Mouse (Mus musculus) midbrain, embryonic 10.5 days (tissue): ENCODE measurements around the gene Aldh1a3. TPM values are rescaled to one million over a fixed set of nuclear protein-coding genes. Genes with fewer than 3 reads are reported as not detected.
A peak's percentile ranks its signal among the peaks of the same experiment; 100 is the strongest.

Experiments used
- DNase-seq: peaks from one replicate; pipeline ENCODE4 v3.0.0-alpha.2; 2017; ENCODE audit warnings: low spot score
- H3K27ac ChIP-seq: fragments of 300-500 bp; sonication (generic); replicated peaks from 2 replicates; pipeline ENCODE4 v1.5.1; 2016; ENCODE audit warnings: mild to moderate bottlenecking
- H3K27me3 ChIP-seq: fragments of 300-500 bp; sonication (generic); 2 replicates; pipeline ENCODE4 v1.6.1; 2016; ENCODE audit warnings: low read depth, mild to moderate bottlenecking; ENCODE audit not compliant: poor library complexity, severe bottlenecking
- H3K36me3 ChIP-seq: fragments of 300-500 bp; sonication (generic); 2 replicates; pipeline ENCODE4 v1.6.1; 2016; ENCODE audit warnings: mild to moderate bottlenecking, moderate library complexity
- H3K4me1 ChIP-seq: fragments of 300-500 bp; sonication (generic); 2 replicates; pipeline ENCODE4 v1.6.1; 2016
- H3K4me3 ChIP-seq: fragments of 300-500 bp; sonication (generic); 2 replicates; pipeline ENCODE4 v1.5.1; 2016; ENCODE audit warnings: mild to moderate bottlenecking, moderate library complexity
- H3K9me3 ChIP-seq: fragments of 300-500 bp; sonication (generic); replicated peaks from 2 replicates; pipeline ENCODE4 v1.6.1; 2016; ENCODE audit warnings: mild to moderate bottlenecking
- WGBS: fragments of 180-500 bp; shearing (Covaris S2); methylation state at CpG from one replicate; pipeline ENCODE4 v1.1.7; 2016; 5-methylcytosine and 5-hydroxymethylcytosine counted together
- polyA plus RNA-seq: library from polyadenylated mRNA; unstranded; fragments of >200 nt; fragmentation: Nextera tagmentation; extraction: Ambion mirVana; gene quantifications from 2 replicates; pipeline ENCODE4 v1.2.1, GENCODE M21; 2016

Gene Aldh1a3
- 0.94 and 9.2 TPM in 2 replicates for polyA plus RNA-seq

DNA sequence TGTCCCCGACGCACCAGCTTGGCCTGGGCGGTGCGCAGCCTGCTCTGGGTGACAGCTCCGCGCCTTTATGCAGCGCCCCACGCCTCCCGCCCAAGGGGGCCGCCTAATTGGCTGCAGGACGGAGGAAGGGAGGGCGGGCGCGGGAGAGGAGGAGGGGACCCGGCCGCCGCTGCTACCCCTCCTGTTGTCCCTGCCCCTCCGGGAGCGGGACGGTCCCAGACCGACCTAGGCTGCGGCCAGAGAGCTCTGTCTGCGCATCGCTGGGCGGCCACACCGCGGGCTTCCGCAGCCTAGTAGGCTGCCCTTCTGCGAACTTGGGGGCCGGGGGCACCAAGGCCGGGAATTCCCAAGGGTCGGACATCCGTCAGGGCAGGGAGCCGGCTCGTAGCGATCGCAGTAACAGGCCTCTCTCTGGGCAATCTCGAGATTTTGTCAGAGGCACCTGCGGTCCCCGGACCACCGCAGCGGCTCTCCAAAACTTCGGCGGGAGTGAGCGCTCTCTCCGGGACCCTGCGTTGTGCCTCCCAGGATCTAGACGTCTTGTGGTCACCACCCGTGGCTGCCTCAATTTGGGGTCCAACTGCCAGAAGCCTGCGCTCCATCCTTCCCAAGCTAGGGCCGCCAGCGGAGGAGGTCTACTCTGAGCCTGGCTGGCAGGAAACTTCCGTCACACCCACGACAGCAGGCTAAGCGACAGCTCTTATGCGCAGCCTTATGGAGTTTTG is at the start of gene Aldh1a3:
Gene Aldh1a3, minus strand, starts transcription at position 81 of the 725 bp plus-strand sequence.
- Histone ChIP-seq H3K4me3 (peak within 1 kb of the TSS; percentile 64), H3K27me3 (peaks cover 77% of the 10 kb centered on the region), H3K4me1 (peaks cover 18% of the 10 kb centered on the region), H3K27ac (peak within 1 kb of the TSS; percentile 46; the same call in 1 of the 2 replicates), H3K36me3 (no peaks in the 10 kb centered on the region), H3K9me3 (no peaks in the 10 kb centered on the region)
- DNase-seq: peak; percentile 68
- under 1% methylated on average over 56 of the region's 56 CpGs for WGBS

DNA sequence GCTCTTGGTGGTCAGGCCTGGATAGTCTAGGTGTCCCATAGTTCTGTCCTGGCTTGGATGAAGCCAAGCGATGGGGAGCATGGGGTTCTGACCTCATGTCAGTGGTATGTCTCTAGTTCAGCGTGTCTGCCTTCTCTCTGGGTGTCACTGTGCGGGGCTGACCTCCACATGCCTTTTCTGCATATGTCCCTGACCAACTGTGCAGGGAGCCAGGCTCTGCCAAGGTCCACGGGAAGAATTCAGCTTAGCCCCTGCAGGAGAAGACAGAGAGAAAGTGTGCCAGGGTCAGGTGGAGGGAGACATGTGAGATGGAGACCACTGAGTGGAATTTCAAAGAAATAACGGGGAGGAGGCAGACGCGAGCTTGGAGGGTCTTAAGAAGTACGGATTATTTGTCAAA is 49.0 kb upstream of the Aldh1a3 start:
- WGBS: 45% methylated on average over 8 of the region's 8 CpGs
- H3K27ac ChIP-seq: no peak overlapping the region

DNA sequence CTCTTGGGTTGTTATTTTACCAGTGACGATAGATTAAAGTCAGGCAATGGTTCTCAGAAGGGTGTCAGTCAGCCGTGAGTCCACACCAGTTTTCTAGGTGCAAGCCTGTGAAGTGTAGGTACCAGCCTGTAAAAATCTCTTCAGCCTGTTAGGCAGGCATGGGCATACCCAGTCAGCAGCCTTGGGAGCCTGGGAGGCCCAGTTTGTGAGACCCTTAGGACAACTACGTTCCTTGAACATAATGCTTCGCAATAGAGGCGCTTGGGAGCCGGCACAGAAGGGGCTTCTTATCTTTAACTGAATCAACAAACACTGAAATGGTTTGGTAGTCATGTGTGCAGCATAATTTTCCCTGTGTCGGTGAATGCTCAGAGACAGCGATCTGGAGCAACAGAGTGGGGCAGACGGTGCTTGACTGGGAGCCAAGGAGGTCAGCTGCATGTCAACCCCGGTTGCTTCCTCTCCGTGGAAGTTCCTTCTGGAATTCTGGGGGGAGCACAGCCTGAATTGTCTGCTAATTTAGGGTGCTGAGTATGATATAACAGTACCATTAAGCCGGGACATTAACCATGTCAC is 44.4 kb upstream of the Aldh1a3 start:
- peaks cover 6% of the 10 kb centered on the region for H3K4me1 ChIP-seq
- H3K36me3 ChIP-seq: no peaks in the 10 kb centered on the region
- H3K27me3 ChIP-seq: no peaks in the 10 kb centered on the region
- no peak overlapping the region for H3K4me3 ChIP-seq
- H3K9me3 ChIP-seq: no peaks in the 10 kb centered on the region
- DNase-seq: no peak
- 0 out of 2 replicates have a peak overlapping the region, but pooled peaks have one; percentile 9 for H3K27ac ChIP-seq
- WGBS: 83% methylated on average over 12 of the region's 12 CpGs

More for the DNA sequence above, 49.0 kb upstream of the Aldh1a3 start:
- Histone ChIP-seq H3K27me3 (peaks cover 15% of the 10 kb centered on the region), H3K9me3 (no peaks in the 10 kb centered on the region), H3K36me3 (no peaks in the 10 kb centered on the region), H3K4me3 (no peak overlapping the region), H3K4me1 (peaks cover 30% of the 10 kb centered on the region)
- no peak for DNase-seq

DNA sequence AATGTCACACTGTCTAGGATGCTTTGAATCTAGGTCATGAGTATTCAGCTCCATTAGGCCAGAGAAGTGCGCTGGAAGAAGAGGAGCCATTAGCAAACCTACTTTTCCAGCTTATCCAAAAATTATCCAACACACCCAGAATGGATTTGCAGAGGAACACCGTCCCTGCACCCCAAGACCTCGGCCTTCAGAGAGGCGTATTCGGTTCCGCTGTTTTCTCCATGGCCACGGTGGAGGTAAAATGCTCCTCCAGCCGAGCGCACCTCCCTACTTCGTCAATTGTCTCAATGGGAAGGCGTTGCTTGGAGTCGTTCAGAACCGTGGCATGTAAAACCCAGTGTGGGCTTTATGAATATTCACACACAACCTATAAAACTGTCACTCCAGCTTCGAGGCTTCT is 39.3 kb upstream of the Aldh1a3 start:
- no peak overlapping the region for H3K27ac ChIP-seq
- no peaks in the 10 kb centered on the region for H3K4me1 ChIP-seq
- no peak for DNase-seq
- WGBS: 92% methylated on average over 14 of the region's 14 CpGs
- H3K4me3 ChIP-seq: no peak overlapping the region
- no peaks in the 10 kb centered on the region for H3K9me3 ChIP-seq
- H3K36me3 ChIP-seq: no peaks in the 10 kb centered on the region
- H3K27me3 ChIP-seq: no peaks in the 10 kb centered on the region

DNA sequence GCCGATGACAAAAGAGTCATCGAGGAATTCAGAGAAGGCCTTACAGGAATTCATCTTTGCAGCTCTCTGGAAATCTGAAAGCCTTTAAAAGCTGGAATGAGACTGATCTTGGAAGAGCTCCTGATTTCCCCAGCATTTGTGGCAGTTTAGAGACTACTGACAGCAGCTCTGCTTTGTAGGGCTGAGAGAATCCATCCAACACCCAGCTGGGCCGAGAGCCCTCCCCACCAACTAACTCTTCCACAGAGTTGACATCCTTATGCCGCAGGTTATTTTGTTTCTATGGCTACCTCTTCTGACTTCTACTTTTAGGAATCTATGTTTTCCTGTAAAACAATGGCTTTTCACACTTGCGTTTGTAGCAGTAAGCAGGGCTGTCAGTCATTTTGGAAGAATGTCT is 37.9 kb upstream of the Aldh1a3 start:
- no peak overlapping the region for H3K4me3 ChIP-seq
- WGBS: 85% methylated on average over 5 of the region's 5 CpGs

DNA sequence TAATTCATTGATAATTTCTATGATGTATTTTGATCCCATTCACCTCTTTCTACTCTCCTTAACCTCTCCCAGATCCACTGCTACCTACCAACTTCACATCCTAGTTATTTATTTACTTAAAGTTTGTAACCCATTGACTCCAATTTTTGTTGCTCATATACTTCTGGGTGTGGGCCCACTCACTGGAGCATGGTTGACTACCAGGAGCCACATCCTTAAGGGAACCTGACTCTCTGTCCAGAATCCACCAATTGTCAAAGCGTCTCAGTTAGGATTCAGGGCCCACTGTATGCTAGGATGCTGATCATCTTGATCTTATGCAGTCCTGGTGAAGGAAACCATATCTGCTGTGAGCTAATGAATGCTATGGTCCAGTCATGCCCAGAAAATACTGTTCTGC is 35.8 kb upstream of the Aldh1a3 start:
- H3K4me1 ChIP-seq: 0 out of 2 replicates have a peak, but pooled peaks cover 8% of the 10 kb centered on the region
- no peak for DNase-seq
- H3K4me3 ChIP-seq: no peak overlapping the region
- no peaks in the 10 kb centered on the region for H3K9me3 ChIP-seq
- H3K36me3 ChIP-seq: no peaks in the 10 kb centered on the region
- no peak overlapping the region for H3K27ac ChIP-seq
- 93% methylated on average over 1 of the region's 1 CpGs for WGBS
- H3K27me3 ChIP-seq: no peaks in the 10 kb centered on the region

More for the DNA sequence above, 37.9 kb upstream of the Aldh1a3 start:
- Histone ChIP-seq H3K36me3 (no peaks in the 10 kb centered on the region), H3K4me1 (no peaks in the 10 kb centered on the region), H3K9me3 (no peaks in the 10 kb centered on the region), H3K27ac (no peak overlapping the region), H3K27me3 (no peaks in the 10 kb centered on the region)
- no peak for DNase-seq

DNA sequence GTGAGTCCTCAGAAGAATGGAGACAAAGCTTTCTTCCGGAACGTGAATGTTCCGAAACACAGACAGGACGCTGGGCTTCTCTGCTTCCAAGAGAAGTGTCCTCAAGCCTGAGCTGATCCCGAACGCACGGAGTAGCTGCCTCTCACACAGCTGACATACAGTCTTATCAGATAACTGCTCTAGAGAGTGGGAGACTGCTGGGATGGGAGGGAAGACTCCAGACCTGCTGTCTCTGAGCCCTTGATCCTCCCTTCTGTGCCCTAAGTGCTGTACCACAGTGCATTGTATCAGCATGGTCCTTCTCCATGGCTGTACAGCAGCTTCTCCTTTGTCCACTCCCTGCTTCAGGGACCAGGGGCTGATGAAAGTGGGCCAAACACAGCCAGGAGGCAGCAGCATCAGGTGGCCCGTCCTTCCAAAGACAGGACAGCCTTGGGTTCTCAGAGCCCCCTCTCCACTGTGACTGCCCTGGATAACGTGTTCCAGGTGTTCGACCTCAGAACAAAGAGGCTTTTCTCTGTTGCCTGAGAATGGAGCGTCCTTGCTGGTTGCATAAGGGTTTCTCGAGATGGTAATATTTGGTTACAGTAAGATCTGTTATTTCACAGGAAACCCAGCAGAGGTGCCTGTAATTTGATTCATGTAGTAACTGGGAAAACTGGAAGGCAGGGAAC is 24.4 kb upstream of the Aldh1a3 start:
- 59% methylated on average over 12 of the region's 12 CpGs for WGBS
- DNase-seq: no peak
- H3K9me3 ChIP-seq: no peaks in the 10 kb centered on the region
- H3K27me3 ChIP-seq: no peaks in the 10 kb centered on the region; the same call in none of the 2 replicates
- no peak overlapping the region; the same call in 1 of the 2 replicates for H3K27ac ChIP-seq
- H3K4me1 ChIP-seq: peaks cover 23% of the 10 kb centered on the region
- no peaks in the 10 kb centered on the region for H3K36me3 ChIP-seq
- H3K4me3 ChIP-seq: no peak overlapping the region

DNA sequence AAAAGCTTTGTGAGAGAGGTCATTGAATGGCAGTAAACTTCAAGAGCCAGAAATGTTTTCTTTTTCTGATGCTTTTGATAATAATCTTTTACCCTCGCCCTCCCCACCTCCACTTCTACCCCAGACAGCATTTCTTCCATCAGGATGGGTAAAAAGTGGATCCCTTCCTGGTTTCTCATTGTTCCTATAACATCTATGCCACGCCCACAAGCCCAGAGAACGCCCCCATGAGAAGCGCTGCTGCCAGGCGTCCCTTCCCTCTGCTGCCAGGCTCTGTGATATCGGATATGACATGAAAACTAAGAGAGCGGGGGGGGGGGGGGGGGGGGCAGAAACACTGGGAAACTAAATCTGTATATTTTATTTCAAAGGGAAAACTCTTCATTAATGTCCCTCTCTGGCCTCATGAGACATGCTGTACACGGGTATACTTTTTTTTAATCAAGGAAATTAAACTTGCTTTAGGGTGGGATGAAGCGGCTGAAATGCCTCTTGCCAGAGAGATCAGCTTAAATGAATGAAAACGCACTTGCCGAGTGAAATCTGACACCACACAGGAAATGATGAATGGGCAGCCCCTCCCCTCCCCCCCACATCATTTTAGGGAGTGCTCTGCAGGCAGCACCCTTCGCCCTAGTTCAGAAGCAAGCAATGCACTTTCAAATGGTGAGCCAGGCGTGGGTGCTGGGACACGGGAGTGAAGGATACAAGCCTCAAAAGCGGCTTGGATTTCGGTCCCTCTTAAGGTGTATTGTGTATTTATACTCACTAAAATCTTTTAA is 22.8 kb upstream of the Aldh1a3 start:
- H3K9me3 ChIP-seq: no peaks in the 10 kb centered on the region
- H3K4me3 ChIP-seq: peak overlapping the region; percentile 48
- H3K27me3 ChIP-seq: peaks cover 6% of the 10 kb centered on the region
- peaks cover 28% of the 10 kb centered on the region for H3K4me1 ChIP-seq
- H3K27ac ChIP-seq: peak overlapping the region; percentile 66
- no peaks in the 10 kb centered on the region for H3K36me3 ChIP-seq
- 6% methylated on average over 16 of the region's 16 CpGs for WGBS
- DNase-seq: peak; percentile 76

DNA sequence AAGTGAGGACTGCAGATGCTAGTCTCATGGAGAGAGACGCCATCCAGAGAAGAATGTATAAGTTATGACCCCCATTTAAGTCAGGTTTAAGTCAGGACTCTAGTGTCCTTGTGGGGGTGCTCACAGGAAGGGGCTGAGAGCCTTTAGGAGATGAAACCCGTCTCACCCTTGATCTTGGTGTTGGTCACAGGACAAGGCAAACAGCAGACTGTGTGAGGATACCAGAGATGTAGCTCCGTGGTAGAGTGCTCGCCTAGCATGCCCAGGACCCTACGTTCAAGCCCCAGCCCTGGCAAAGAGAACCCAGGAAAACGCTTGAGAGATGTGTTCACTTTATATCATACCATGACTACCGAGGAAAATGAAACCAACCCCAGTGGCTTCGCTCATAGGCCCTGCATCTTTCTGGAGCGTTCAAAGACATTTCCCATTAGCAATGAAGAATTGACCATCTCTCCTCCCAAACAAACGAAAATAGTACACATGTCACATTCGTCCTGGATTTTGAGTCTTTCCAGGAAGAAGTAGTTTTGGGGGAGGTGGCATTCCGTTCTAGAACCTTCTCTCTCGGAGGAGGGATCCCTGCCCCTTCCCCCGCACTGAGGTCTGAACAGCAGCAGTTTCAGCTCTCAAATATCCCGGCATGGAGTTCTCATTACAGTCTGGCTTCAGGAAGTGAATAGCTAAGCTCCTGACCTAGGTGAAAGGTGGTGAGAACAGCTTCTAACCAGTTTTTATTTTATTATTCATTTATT is 21.6 kb upstream of the Aldh1a3 start:
- Histone ChIP-seq H3K36me3 (no peaks in the 10 kb centered on the region), H3K4me1 (peaks cover 35% of the 10 kb centered on the region), H3K27me3 (peaks cover 6% of the 10 kb centered on the region), H3K9me3 (no peaks in the 10 kb centered on the region), H3K27ac (no peak overlapping the region), H3K4me3 (no peak overlapping the region)
- 78% methylated on average over 15 of the region's 15 CpGs for WGBS
- DNase-seq: no peak

DNA sequence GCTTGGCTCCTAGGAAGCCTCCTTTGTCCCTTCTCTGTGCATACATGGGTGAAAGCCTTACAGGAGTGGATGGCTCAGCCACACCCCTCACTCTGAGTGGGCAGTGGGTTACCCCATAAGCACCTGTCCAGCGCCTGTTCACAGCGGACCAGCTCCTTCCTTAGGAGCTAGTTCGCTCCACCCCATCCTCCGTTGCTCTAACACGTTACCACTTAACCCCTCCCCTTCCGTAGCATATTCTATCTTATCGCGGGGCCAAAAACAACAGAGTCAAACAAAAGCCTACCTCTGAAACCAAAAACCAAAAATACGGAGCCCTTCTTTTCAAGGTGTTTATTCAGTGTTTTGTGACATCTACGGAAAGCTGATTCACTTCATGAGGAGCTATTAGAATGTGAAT is 21.0 kb upstream of the Aldh1a3 start:
- Histone ChIP-seq H3K36me3 (no peaks in the 10 kb centered on the region), H3K9me3 (no peaks in the 10 kb centered on the region), H3K4me1 (peaks cover 35% of the 10 kb centered on the region), H3K27ac (no peak overlapping the region), H3K27me3 (peaks cover 6% of the 10 kb centered on the region), H3K4me3 (no peak overlapping the region)
- DNase-seq: no peak
- WGBS: 52% methylated on average over 10 of the region's 10 CpGs

DNA sequence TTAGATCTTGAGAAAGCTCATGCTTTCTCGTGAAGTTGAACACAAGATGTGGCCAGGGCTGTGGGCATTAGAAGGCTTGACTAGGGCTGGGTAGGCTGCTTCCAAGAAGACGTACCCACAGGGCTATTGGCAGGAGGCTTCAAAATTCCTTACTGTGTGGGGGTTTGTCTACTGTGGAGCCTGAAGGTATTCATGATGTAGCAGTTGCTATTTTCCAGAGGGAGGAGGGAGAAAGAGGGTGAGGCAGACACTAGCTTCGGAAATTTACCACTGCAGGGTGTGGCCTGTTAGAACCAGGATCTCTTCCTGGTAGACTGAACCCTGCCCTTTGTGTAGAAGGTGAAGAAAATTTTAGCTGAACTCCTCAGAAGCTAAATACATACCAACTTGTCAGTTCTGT is 19.5 kb upstream of the Aldh1a3 start:
- Histone ChIP-seq H3K36me3 (no peaks in the 10 kb centered on the region), H3K4me3 (no peak overlapping the region), H3K27ac (no peak overlapping the region), H3K4me1 (peaks cover 34% of the 10 kb centered on the region), H3K27me3 (peaks cover 6% of the 10 kb centered on the region), H3K9me3 (no peaks in the 10 kb centered on the region)
- 92% methylated on average over 3 of the region's 3 CpGs for WGBS
- no peak for DNase-seq
